Mouse (Mus musculus): ENCODE measurements at regions not wholly inside any gene's neighbourhood (a gene's known extent, or its start where the extent isn't known, plus 50 kb on each side); places are given as distances from the start of the nearest gene placed in this dataset.

DNA sequence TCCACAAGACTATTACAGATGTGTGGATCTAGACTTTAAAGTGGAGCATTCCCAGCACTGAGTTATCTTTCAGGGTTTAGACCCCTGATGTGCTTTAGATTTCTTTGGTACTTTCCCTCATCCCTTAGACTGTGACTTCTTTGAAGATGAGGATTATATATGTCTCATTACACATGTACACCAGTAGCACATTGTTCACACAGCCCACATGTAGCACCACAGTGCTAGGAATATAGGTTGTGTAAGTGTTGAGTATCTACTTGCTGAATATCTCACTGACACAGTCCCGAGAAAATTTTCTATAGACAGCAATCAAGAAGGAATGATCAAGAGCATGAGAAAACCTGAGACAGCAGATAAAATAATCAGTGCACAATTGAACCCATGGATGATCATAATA, 243.4 kb upstream of the Brinp1 start:
- Histone ChIP-seq H3K9ac (no peak overlapping the region), H3K27me3 (no peaks in the 10 kb centered on the region), H3K36me3 (no peaks in the 10 kb centered on the region), H3K9me3 (replicated peaks) (no peaks in the 10 kb centered on the region), H3K4me3 (replicated peaks) (no peak overlapping the region), H3K27ac (replicated peaks) (no peak overlapping the region), H3K4me2 (replicated peaks) (no peak overlapping the region), H3K4me1 (no peaks in the 10 kb centered on the region)
- no peak for ATAC-seq (ENCODE audit: insufficient number of reproducible peaks, low FRiP score, low TSS enrichment, low read depth)
- 63% methylated on average over 1 of the region's 1 CpGs for WGBS

- WGBS: 93% methylated on average over 1 of the region's 1 CpGs
- no peaks in the 10 kb centered on the region for H3K4me1 ChIP-seq
- H3K27me3 ChIP-seq: no peaks in the 10 kb centered on the region
- no peak for ATAC-seq (ENCODE audit: insufficient number of reproducible peaks, low FRiP score, low TSS enrichment, low read depth)
- no peak overlapping the region for H3K9ac ChIP-seq
- H3K4me2 ChIP-seq (replicated peaks): peak overlapping the region; percentile 65
- no peaks in the 10 kb centered on the region for H3K36me3 ChIP-seq
- H3K9me3 ChIP-seq (replicated peaks): no peaks in the 10 kb centered on the region
- peak overlapping the region; percentile 45 for H3K4me3 ChIP-seq (replicated peaks)
- H3K27ac ChIP-seq (replicated peaks): no peak overlapping the region
Observed at GRCm38 (mm10) chr4:69196094-69196493, 241.9 kb upstream of the Brinp1 start.

GRCm38 (mm10) chr4:69195645-69196044, 241.4 kb upstream of the Brinp1 start:
- Histone ChIP-seq H3K9me3 (replicated peaks) (no peaks in the 10 kb centered on the region), H3K4me3 (replicated peaks) (peak overlapping the region; percentile 45), H3K4me2 (replicated peaks) (peak overlapping the region; percentile 65), H3K4me1 (no peaks in the 10 kb centered on the region), H3K36me3 (no peaks in the 10 kb centered on the region), H3K27me3 (no peaks in the 10 kb centered on the region), H3K27ac (replicated peaks) (no peak overlapping the region), H3K9ac (no peak overlapping the region)
- ATAC-seq (ENCODE audit: insufficient number of reproducible peaks, low FRiP score, low TSS enrichment, low read depth): 0 out of 2 replicates have a peak, but pooled peaks have one; percentile 34
- 1% methylated on average over 13 of the region's 13 CpGs for WGBS

Measured in embryonic facial prominence, embryonic 15.5 days (tissue).